Mouse (Mus musculus) C2C12 (cell line): Measurements from ENCODE around the gene Spsb2.

Experiments
- CTCF ChIP-seq: IDR thresholded peaks from one replicate; pipeline ENCODE4 v1.5.1; 2011; ENCODE audit not compliant: control insufficient read depth, insufficient read depth, insufficient read length
- MYOD1 ChIP-seq: IDR thresholded peaks from one replicate; pipeline ENCODE4 v1.6.1; 2011; ENCODE audit warnings: low read depth; ENCODE audit not compliant: control insufficient read depth, insufficient read length

DNA sequence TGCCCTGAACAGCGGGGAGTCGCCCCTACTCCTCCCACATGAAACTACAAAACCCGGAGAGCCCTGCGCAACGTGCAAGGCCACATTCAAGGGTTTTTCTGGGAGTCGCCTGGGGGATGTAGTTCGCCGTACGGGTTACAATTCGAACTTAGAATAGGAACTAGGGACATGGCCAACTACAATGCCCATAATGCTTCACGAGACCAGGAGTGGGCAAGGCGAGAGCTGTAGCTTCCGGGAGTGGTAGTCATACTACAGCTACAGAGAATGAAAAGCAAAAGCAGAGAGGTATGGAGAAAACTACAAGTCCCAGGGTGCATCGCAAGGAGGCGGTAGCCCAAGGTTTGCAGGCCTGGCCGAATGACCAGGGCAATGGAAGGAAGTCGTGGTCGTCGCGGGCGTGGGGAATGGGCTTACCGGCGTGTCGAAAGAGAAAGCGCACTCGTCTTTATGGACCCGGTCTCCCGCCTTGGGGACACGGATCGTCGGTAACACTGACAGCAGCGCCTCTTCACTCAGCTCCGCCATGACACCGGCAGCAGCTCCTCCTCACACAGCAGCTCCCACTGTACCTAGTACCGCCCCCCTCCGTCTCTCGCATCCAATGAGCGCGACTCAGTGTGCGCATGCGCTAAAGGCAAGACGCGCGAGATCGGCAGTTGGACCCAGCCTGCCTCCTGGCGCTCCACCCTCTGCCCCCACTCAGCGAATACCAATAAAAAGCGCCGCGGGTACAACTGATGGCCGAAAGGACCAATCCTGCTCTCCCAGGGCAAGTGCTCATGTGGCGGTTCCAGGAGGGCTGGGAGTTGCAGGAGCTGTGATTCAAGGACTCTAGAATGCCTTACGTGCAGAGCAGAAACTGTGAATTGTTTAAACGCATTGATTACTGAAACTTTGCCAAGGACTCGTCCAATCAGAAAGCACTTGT is 20.7 kb downstream of the Spsb2 start, which contains the start of the genes Usp5 and Cdca3:
- TF ChIP-seq CTCF: no peak
- no peak for TF ChIP-seq MYOD1
